Mouse (Mus musculus): Measurements from ENCODE around the gene Tbl1xr1.

The Tbl1xr1 gene

DNA sequence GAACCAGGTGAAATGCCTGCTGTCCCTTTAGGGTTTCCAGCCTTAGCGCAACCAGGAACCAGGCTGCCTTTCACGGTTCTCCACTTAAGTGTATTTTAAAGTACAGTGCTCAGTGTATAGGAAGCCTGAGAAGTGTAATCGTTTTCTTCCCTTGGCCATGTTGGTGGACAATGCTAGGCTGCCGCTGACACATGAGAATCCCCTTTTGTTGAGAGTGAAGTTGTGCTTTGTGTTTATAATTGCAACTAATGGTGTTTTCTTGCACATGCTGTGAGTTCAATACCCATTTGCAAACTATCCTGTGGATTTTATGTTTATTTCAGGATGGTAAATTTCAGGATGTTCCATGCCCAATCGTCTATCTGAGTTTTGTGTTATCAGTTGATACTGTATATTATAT lies 146.6 kb downstream of the Tbl1xr1 start:
- DNase-seq = no peak

DNA sequence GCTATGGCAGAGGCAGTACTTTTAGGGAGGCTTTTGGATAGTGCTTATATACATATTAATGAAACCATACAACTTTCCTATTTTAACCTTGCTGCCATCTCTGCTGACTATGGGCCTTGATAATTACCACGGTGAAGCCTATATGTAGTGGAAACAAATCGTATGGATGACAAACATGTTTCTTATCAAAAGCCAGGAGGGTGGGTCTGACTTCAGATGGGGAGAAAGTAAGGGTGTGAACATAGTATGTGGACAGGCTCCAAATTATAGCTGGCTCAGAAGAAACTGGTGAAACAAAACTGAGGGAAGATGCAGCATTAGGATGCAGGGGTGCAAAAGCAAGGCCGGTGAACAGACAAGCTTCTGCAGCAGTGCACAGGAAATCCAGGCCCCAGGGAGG lies 151.6 kb downstream of the Tbl1xr1 start:
- DNase-seq = no peak

DNA sequence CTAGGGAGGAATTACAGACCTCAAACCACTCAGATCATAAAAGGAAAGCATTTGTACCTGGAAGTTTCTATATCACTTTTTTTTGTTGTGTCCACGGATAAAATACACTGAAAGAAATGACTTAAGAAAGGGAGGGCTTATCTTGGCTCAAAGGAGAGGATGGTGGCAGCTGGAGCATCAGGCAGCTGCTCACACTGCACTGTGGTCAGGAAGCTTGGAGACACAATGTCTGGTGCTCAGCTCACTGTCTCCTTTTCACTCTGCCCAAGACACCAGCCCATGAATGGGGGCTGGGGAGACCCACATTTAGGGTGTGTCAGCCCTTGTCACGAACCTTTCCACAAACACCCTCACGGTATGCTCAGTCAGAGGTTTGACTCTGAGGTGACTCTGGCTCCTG lies 154.2 kb downstream of the Tbl1xr1 start:
- no peak for DNase-seq

DNA sequence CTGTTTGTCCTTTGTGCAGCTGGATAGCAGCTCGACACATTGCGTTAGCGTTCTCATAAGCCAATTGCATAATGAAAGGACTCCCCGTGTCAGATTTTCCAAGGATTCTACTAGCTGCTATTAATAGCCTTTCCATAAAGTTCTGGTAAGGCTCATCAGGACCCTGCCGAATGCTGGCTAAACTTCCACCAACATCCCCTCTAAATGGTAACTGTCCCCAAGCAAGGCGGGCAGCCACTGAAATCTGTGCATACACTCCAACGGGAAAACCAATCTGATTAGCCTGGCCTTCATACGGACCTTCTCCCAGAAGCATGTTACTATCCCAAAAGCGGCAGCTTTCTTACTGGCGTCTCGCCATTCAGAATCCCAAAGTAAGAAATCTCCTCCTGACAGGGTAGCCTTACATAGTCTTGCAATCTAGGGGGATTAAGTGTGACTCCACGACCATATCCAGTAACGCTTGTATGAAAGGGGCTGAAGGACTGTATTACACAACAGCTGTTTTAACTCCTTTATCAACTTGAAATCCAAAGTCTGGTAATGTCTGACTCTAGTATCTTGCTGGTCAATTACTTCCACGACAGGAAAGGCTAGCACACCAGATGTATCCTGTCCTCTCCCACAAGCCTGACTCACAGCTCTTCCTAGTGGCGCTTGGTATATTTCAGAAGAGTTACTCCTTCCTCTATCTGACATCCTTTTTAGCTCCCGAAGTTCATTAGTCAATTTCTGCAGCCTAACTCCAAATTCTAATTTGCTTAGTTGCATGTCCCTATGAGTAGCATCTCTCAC lies 161.9 kb downstream of the Tbl1xr1 start:
- DNase-seq = no peak

Data from right cerebral cortex, postnatal 4 days (tissue).